Mouse (Mus musculus) embryonic facial prominence, embryonic 14.5 days (tissue): ENCODE results near the gene 4933428G20Rik. TPM values are rescaled to one million over a fixed set of nuclear protein-coding genes. Genes with fewer than 3 reads are reported as not detected.

ENCODE experiments used
- ATAC-seq: fragments of 200-750 bp; cut with Nextera tagmentation; 2 replicates; pipeline ENCODE4 v1.8.0; 2017; ENCODE audit warnings: low read depth, moderate number of reproducible peaks, moderate TSS enrichment
- DNase-seq: peaks from one replicate; pipeline ENCODE4 v3.0.0-alpha.2; 2015; ENCODE audit warnings: low spot score
- H3K27ac ChIP-seq: fragments of 300-500 bp; sonication (generic); replicated peaks from 2 replicates; pipeline ENCODE4 v1.5.1; 2014; ENCODE audit warnings: low read depth, mild to moderate bottlenecking, low read length, moderate library complexity
- H3K27me3 ChIP-seq: fragments of 300-500 bp; sonication (generic); replicated peaks from 2 replicates; pipeline ENCODE4 v1.6.1; 2014; ENCODE audit warnings: low read length; ENCODE audit not compliant: control insufficient read depth, insufficient read depth
- H3K36me3 ChIP-seq: fragments of 300-500 bp; sonication (generic); 2 replicates; pipeline ENCODE4 v1.6.1; 2014; ENCODE audit warnings: low read length, mixed read lengths; ENCODE audit not compliant: control insufficient read depth, insufficient read depth
- H3K4me1 ChIP-seq: fragments of 300-500 bp; sonication (generic); 2 replicates; pipeline ENCODE4 v1.6.1; 2014; ENCODE audit warnings: antibody characterized with exemption, low read length; ENCODE audit not compliant: control insufficient read depth, insufficient read depth
- H3K4me2 ChIP-seq: fragments of 300-500 bp; sonication (generic); 2 replicates; pipeline ENCODE4 v1.6.1; 2014; ENCODE audit warnings: low read depth, mild to moderate bottlenecking, low read length, moderate library complexity, mixed read lengths
- H3K4me3 ChIP-seq: fragments of 300-500 bp; sonication (generic); 2 replicates; pipeline ENCODE4 v1.5.1; 2014; ENCODE audit warnings: low read depth, mild to moderate bottlenecking, low read length
- H3K9ac ChIP-seq: fragments of 300-500 bp; sonication (generic); 2 replicates; pipeline ENCODE4 v1.6.1; 2014; ENCODE audit warnings: low read depth, mild to moderate bottlenecking, low read length, moderate library complexity, mixed read lengths
- H3K9me3 ChIP-seq: fragments of 300-500 bp; sonication (generic); 2 replicates; pipeline ENCODE4 v1.6.1; 2016; ENCODE audit warnings: low read length; ENCODE audit not compliant: control insufficient read depth
- WGBS: fragments of 180-500 bp; shearing (Covaris S2); extraction: QIAGEN DNeasy Blood & Tissue Kit; methylation state at CpG from one replicate; pipeline ENCODE4 v1.1.7; 2014; 5-methylcytosine and 5-hydroxymethylcytosine counted together
- polyA plus RNA-seq: library from polyadenylated mRNA; unstranded; fragments of >200 nt; fragmentation: Nextera tagmentation; extraction: Ambion mirVana; gene quantifications from 2 replicates; pipeline ENCODE4 v1.2.1, GENCODE M21; 2014

Gene 4933428G20Rik
- polyA plus RNA-seq, 1 experiment from 2014 or later = 0.13 TPM

- no peaks in the 10 kb centered on the region for H3K36me3 ChIP-seq
- H3K27me3 ChIP-seq = no peaks in the 10 kb centered on the region
- no peak for ATAC-seq
- H3K4me2 ChIP-seq = 0 out of 2 replicates have a peak overlapping the region, but pooled peaks have one; percentile 3
- no peak for DNase-seq
- H3K9ac ChIP-seq = no peak overlapping the region
- WGBS = 63% methylated on average over 6 of the region's 6 CpGs
- no peaks in the 10 kb centered on the region for H3K9me3 ChIP-seq
- H3K27ac ChIP-seq = no peak overlapping the region
- H3K4me1 ChIP-seq = no peaks in the 10 kb centered on the region
- no peak overlapping the region for H3K4me3 ChIP-seq
Observed at GRCm38 (mm10) chr11:97512511-97512910, 12.4 kb upstream of the 4933428G20Rik start.

GRCm38 (mm10) chr11:97511661-97512369 is 11.7 kb upstream of the 4933428G20Rik start:
- WGBS = 51% methylated on average over 13 of the region's 13 CpGs
- ATAC-seq (no peak; the same call in 1 of the 2 replicates), DNase-seq (peak; percentile 44)
- no peaks in the 10 kb centered on the region for H3K36me3 ChIP-seq
- H3K9ac ChIP-seq = no peak overlapping the region
- H3K27me3 ChIP-seq = no peaks in the 10 kb centered on the region
- H3K27ac ChIP-seq = no peak overlapping the region; the same call in 1 of the 2 replicates
- H3K4me2 ChIP-seq = 0 out of 2 replicates have a peak overlapping the region, but pooled peaks have one; percentile 3
- H3K4me3 ChIP-seq = no peak overlapping the region
- no peaks in the 10 kb centered on the region for H3K4me1 ChIP-seq
- H3K9me3 ChIP-seq = no peaks in the 10 kb centered on the region

- no peaks in the 10 kb centered on the region for H3K9me3 ChIP-seq
- no peak overlapping the region for H3K27ac ChIP-seq
- H3K4me3 ChIP-seq = no peak overlapping the region
- DNase-seq (peak; percentile 32), ATAC-seq (peak; percentile 23; the same call in 1 of the 2 replicates)
- no peaks in the 10 kb centered on the region for H3K27me3 ChIP-seq
- no peak overlapping the region for H3K9ac ChIP-seq
- H3K36me3 ChIP-seq = no peaks in the 10 kb centered on the region
- no peaks in the 10 kb centered on the region for H3K4me1 ChIP-seq
- 26% methylated on average over 10 of the region's 10 CpGs for WGBS
- H3K4me2 ChIP-seq = no peak overlapping the region
Observed at GRCm38 (mm10) chr11:97510966-97511660, 11.0 kb upstream of the 4933428G20Rik start.

- no peaks in the 10 kb centered on the region for H3K36me3 ChIP-seq
- no peaks in the 10 kb centered on the region for H3K9me3 ChIP-seq
- ATAC-seq (no peak), DNase-seq (no peak)
- no peak overlapping the region for H3K9ac ChIP-seq
- WGBS = 62% methylated on average over 24 of the region's 24 CpGs
- H3K4me1 ChIP-seq = no peaks in the 10 kb centered on the region
- no peaks in the 10 kb centered on the region for H3K27me3 ChIP-seq
- no peak overlapping the region for H3K4me3 ChIP-seq
- no peak overlapping the region for H3K4me2 ChIP-seq
- no peak overlapping the region for H3K27ac ChIP-seq
Observed at GRCm38 (mm10) chr11:97509715-97510485, 9.8 kb upstream of the 4933428G20Rik start.

- WGBS = 45% methylated on average over 4 of the region's 5 CpGs
- Histone ChIP-seq H3K9ac (no peak overlapping the region), H3K36me3 (no peaks in the 10 kb centered on the region), H3K4me2 (no peak overlapping the region), H3K4me3 (no peak overlapping the region), H3K27me3 (no peaks in the 10 kb centered on the region), H3K27ac (no peak overlapping the region), H3K4me1 (no peaks in the 10 kb centered on the region), H3K9me3 (no peaks in the 10 kb centered on the region)
- ATAC-seq (no peak), DNase-seq (no peak)
Observed at GRCm38 (mm10) chr11:97509058-97509457, 8.9 kb upstream of the 4933428G20Rik start.

- no peak overlapping the region for H3K4me2 ChIP-seq
- no peaks in the 10 kb centered on the region for H3K27me3 ChIP-seq
- no peak overlapping the region for H3K27ac ChIP-seq
- H3K36me3 ChIP-seq = no peaks in the 10 kb centered on the region
- no peaks in the 10 kb centered on the region for H3K9me3 ChIP-seq
- no peak for ATAC-seq
- H3K4me1 ChIP-seq = no peaks in the 10 kb centered on the region
- H3K4me3 ChIP-seq = no peak overlapping the region
- WGBS = 70% methylated on average over 3 of the region's 3 CpGs
- H3K9ac ChIP-seq = no peak overlapping the region
- no peak for DNase-seq
Observed at GRCm38 (mm10) chr11:97508198-97508597, 8.1 kb upstream of the 4933428G20Rik start.

GRCm38 (mm10) chr11:97506331-97506730 is 6.2 kb upstream of the 4933428G20Rik start:
- no peak overlapping the region for H3K9ac ChIP-seq

GRCm38 (mm10) chr11:97505784-97506183 is 5.6 kb upstream of the 4933428G20Rik start:
- Histone ChIP-seq H3K27ac (no peak overlapping the region), H3K27me3 (peaks cover 10% of the 10 kb centered on the region), H3K4me1 (peaks cover 3% of the 10 kb centered on the region), H3K9me3 (no peaks in the 10 kb centered on the region), H3K36me3 (peaks cover 11% of the 10 kb centered on the region), H3K4me3 (no peak overlapping the region), H3K9ac (no peak overlapping the region), H3K4me2 (no peak overlapping the region)
- DNase-seq = no peak
- no peak for ATAC-seq
- WGBS = 76% methylated on average over 4 of the region's 4 CpGs

More at GRCm38 (mm10) chr11:97506331-97506730, 6.2 kb upstream of the 4933428G20Rik start:
- Histone ChIP-seq H3K4me3 (no peak overlapping the region), H3K27ac (no peak overlapping the region), H3K4me2 (no peak overlapping the region), H3K36me3 (peaks cover 6% of the 10 kb centered on the region), H3K27me3 (peaks cover 4% of the 10 kb centered on the region; the same call in 1 of the 2 replicates), H3K4me1 (no peaks in the 10 kb centered on the region), H3K9me3 (no peaks in the 10 kb centered on the region)
- DNase-seq = no peak
- WGBS = 61% methylated on average over 8 of the region's 8 CpGs
- no peak for ATAC-seq
